Comparison of ENCODE assay signal across 9 mouse cellular contexts in the genomic region with DNA sequence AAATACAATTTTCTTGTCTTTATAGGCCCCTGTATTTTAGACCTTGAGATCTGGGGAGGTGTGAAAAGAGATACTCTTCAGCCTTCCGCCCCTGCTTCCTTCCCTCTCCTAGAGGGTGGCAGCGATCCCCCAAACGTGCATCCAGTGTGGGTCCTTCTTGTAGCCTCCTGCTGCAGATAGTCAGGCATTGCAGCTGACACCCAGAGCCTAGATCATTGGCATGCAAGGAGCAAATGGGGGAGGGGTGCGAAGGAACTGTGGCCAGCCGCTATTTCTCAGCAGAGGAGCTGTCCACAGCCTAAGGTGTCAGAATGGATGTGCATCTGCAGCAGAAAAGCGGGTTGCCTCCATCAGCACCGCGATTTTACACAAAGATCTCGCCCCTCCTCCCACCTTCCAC.
A peak's percentile ranks its signal among the peaks of the same experiment; 100 is the strongest.
DNase-seq lines count a peak whose midpoint lies in the region; ATAC-seq lines count a peak whose summit lies in the region.
"Had no signal": no experiment of that assay in that cellular context is flagged by ENCODE, and none has a peak within 500 bp of the region (broad histone marks: within the 10 kb centered on the region; RNA-seq: fewer than 3 reads in every experiment).

No protein-coding gene starts in this region.

- under 1% methylated on average over 9 of the region's 9 CpGs for WGBS in heart, embryonic 12.5 days
- WGBS in limb, embryonic 13.5 days = 7% methylated on average over 9 of the region's 9 CpGs
- WGBS in intestine, embryonic 16.5 days = 3% methylated on average over 9 of the region's 9 CpGs

- no peaks in the 10 kb centered on the region for H3K9me3 ChIP-seq in heart, embryonic 12.5 days (replicated peaks)
- no peaks in the 10 kb centered on the region for H3K9me3 ChIP-seq in limb, embryonic 13.5 days
- no peaks in the 10 kb centered on the region for H3K9me3 ChIP-seq in intestine, embryonic 16.5 days (ENCODE audit: control insufficient read depth, low read length)
- H3K9me3 ChIP-seq: megakaryocyte, embryonic 14.5 days had no signal

- peak; percentile 48 to 66 for DNase-seq in cerebellum, postnatal 14 days
- no peak for DNase-seq in cerebellum, adult 9-10 months
- DNase-seq in WW6 (ENCODE audit: low read depth, low spot score) = peak; percentile 33
- peak; percentile 10 for DNase-seq in yolk sac, embryonic 10.5 days (ENCODE audit: low spot score)
- no peak for DNase-seq in spleen, postnatal 4 days (ENCODE audit: low spot score in 2 of 2)

- H3K36me3 ChIP-seq in heart, embryonic 12.5 days = no peaks in the 10 kb centered on the region
- no peaks in the 10 kb centered on the region for H3K36me3 ChIP-seq in limb, embryonic 13.5 days
- H3K36me3 ChIP-seq in intestine, embryonic 16.5 days (ENCODE audit: control insufficient read depth, insufficient read depth, low read length) = no peaks in the 10 kb centered on the region

- no peaks in the 10 kb centered on the region for H3K27me3 ChIP-seq in heart, embryonic 12.5 days (replicated peaks)
- 0 out of 2 replicates have a peak, but pooled peaks cover 4% of the 10 kb centered on the region for H3K27me3 ChIP-seq in limb, embryonic 13.5 days
- no peaks in the 10 kb centered on the region for H3K27me3 ChIP-seq in intestine, embryonic 16.5 days (replicated peaks; ENCODE audit: control insufficient read depth, insufficient read depth, low read length)
- H3K27me3 ChIP-seq: megakaryocyte, embryonic 14.5 days had no signal

- ATAC-seq in heart, embryonic 12.5 days (ENCODE audit: insufficient number of reproducible peaks, low FRiP score) = peak; percentile 59; the same call in 1 of the 2 replicates
- peak; percentile 51; the same call in 1 of the 2 replicates for ATAC-seq in limb, embryonic 13.5 days (ENCODE audit: low FRiP score, low read depth)
- ATAC-seq in intestine, embryonic 16.5 days = no peak

- peak overlapping the region; percentile 46 for H3K4me2 ChIP-seq in heart, embryonic 12.5 days
- no peak overlapping the region for H3K4me2 ChIP-seq in limb, embryonic 13.5 days (replicated peaks)
- no peak overlapping the region for H3K4me2 ChIP-seq in intestine, embryonic 16.5 days (ENCODE audit: low read depth, low read length)

- H3K4me1 ChIP-seq in heart, embryonic 12.5 days (replicated peaks) = peaks cover 7% of the 10 kb centered on the region
- 0 out of 2 replicates have a peak, but pooled peaks cover 3% of the 10 kb centered on the region for H3K4me1 ChIP-seq in limb, embryonic 13.5 days
- no peaks in the 10 kb centered on the region for H3K4me1 ChIP-seq in intestine, embryonic 16.5 days (ENCODE audit: control insufficient read depth, insufficient read depth, low read length)

- H3K9ac ChIP-seq in heart, embryonic 12.5 days = no peak overlapping the region
- H3K9ac ChIP-seq in limb, embryonic 13.5 days = no peak overlapping the region
- H3K9ac ChIP-seq in intestine, embryonic 16.5 days (ENCODE audit: low read depth, low read length) = no peak overlapping the region

- H3K27ac ChIP-seq in heart, embryonic 12.5 days (ENCODE audit: poor library complexity, severe bottlenecking) = no peak overlapping the region
- no peak overlapping the region for H3K27ac ChIP-seq in limb, embryonic 13.5 days
- no peak overlapping the region for H3K27ac ChIP-seq in intestine, embryonic 16.5 days (ENCODE audit: low read length)

- no peak overlapping the region for H3K4me3 ChIP-seq in heart, embryonic 12.5 days
- no peak overlapping the region for H3K4me3 ChIP-seq in limb, embryonic 13.5 days
- no peak overlapping the region for H3K4me3 ChIP-seq in intestine, embryonic 16.5 days (ENCODE audit: low read length)
- H3K4me3 ChIP-seq: megakaryocyte, embryonic 14.5 days had no signal

Comparison
In these comparisons a context has a peak if more than half of its experiments do, and no peak if none do; other contexts are left out.
1. DNase-seq: peak in cerebellum, postnatal 14 days (2 of 2), WW6 (single experiment) and yolk sac, embryonic 10.5 days (single experiment); none in cerebellum, adult 9-10 months (single experiment) and spleen, postnatal 4 days (0 of 2).